Mouse (Mus musculus): Measurements from ENCODE around the gene Nxpe2. TPM values are rescaled to one million over a fixed set of nuclear protein-coding genes. Genes with fewer than 3 reads are reported as not detected.

Nxpe2 gene
- polyA plus RNA-seq (2015; fragmentation: Nextera tagmentation; extraction: Ambion mirVana), result 153 and 173 TPM in 2 replicates

GRCm38 (mm10) chr9:48353148-48353698 is at the start of gene Nxpe2:
Nxpe2 (minus strand) TSS chr9:48353454.
- peaks cover 58% of the 10 kb centered on the region for H3K4me1 ChIP-seq (replicated peaks)
- H3K4me2 ChIP-seq, result peak within 1 kb of the TSS; percentile 21; the same call in 1 of the 2 replicates
- peak; percentile 51; the same call in 1 of the 2 replicates for ATAC-seq (ENCODE audit: low read depth)
- no peaks in the 10 kb centered on the region for H3K27me3 ChIP-seq
- DNase-seq, result no peak
- WGBS (ENCODE audit: insufficient replicate concordance), result 11% methylated on average over 2 of the region's 2 CpGs
- H3K4me3 ChIP-seq (replicated peaks), result no peak within 1 kb of the TSS
- H3K9me3 ChIP-seq (replicated peaks), result no peaks in the 10 kb centered on the region
- peak within 1 kb of the TSS; percentile 80 for H3K27ac ChIP-seq
- H3K36me3 ChIP-seq, result no peaks in the 10 kb centered on the region
- H3K9ac ChIP-seq, result peak within 1 kb of the TSS; percentile 55

- Histone ChIP-seq H3K36me3 (peaks cover 36% of the 10 kb centered on the region), H3K4me1 (replicated peaks) (no peaks in the 10 kb centered on the region; the same call in 1 of the 2 replicates), H3K27me3 (no peaks in the 10 kb centered on the region), H3K4me3 (replicated peaks) (no peak overlapping the region), H3K9me3 (replicated peaks) (no peaks in the 10 kb centered on the region), H3K27ac (no peak overlapping the region), H3K9ac (no peak overlapping the region), H3K4me2 (no peak overlapping the region)
- DNase-seq (no peak), ATAC-seq (ENCODE audit: low read depth) (no peak)
- 62% methylated on average over 3 of the region's 3 CpGs for WGBS (ENCODE audit: insufficient replicate concordance)
Observed at GRCm38 (mm10) chr9:48389983-48390382, 36.7 kb upstream of the Nxpe2 start.

GRCm38 (mm10) chr9:48388451-48388850 is 35.2 kb upstream of the Nxpe2 start:
- Histone ChIP-seq H3K27ac (no peak overlapping the region), H3K36me3 (peaks cover 23% of the 10 kb centered on the region), H3K9ac (no peak overlapping the region), H3K27me3 (no peaks in the 10 kb centered on the region), H3K9me3 (replicated peaks) (no peaks in the 10 kb centered on the region), H3K4me2 (no peak overlapping the region), H3K4me1 (replicated peaks) (no peaks in the 10 kb centered on the region; the same call in 1 of the 2 replicates), H3K4me3 (replicated peaks) (no peak overlapping the region)
- WGBS (ENCODE audit: insufficient replicate concordance), result 59% methylated on average over 4 of the region's 4 CpGs
- DNase-seq, result no peak
- no peak for ATAC-seq (ENCODE audit: low read depth)

DNA sequence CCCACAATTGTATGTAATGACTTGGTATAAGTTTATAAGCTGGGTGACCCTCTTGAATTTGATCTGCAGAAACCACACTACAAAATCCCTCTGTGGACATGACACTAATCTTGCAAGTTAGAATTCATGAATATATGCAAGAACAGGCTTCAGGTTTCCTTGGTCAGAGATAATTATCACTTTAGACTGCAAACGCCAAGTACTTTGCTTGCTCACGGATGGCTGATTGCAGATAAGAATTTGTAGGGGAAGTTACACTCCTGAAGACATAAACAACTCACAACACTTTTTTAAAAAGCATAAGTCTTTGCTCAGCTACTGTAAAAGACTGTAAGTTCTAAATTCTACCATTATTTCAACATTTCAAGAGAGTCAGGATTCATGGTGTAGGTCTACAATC is 21.1 kb upstream of the Nxpe2 start:
- peak overlapping the region; percentile 81 for H3K27ac ChIP-seq
- ATAC-seq (ENCODE audit: low read depth), result peak; percentile 67

DNA sequence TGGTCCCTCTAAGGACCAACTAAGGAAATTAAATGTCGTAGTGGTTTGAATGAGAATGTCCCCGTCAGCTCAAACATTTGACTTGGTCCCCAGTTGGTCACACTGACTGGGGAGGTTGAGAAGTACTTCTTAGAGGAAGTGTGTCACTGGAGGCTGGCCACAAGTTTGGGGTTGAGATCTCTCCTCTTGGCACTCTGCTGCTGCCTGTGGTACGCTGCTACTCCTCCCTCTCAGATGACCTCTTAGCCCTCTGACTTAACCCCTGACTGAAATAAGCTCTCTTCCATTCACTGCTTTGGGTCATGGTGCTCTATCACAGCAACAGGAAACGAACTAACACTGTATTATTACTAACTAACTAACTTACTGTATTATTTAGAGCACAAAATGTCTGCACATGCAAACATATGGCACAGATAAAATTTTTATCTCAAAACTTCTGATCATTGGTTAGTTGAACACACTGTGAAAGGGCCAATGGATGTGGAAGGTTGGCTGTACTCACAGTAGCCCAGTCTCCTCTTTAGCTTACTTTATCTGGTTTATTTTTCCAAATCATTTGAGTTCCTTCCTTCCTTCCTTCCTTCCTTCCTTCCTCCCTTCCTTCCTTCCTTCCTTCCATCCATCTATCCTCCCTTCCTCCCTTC is 20.1 kb upstream of the Nxpe2 start:
- Histone ChIP-seq H3K4me3 (replicated peaks) (no peak overlapping the region), H3K9ac (0 out of 2 replicates have a peak overlapping the region, but pooled peaks have one; percentile 54), H3K27ac (peak overlapping the region; percentile 81), H3K9me3 (replicated peaks) (no peaks in the 10 kb centered on the region), H3K36me3 (peaks cover 14% of the 10 kb centered on the region), H3K27me3 (no peaks in the 10 kb centered on the region), H3K4me2 (peak overlapping the region; percentile 17; the same call in 1 of the 2 replicates), H3K4me1 (replicated peaks) (peaks cover 31% of the 10 kb centered on the region)
- WGBS (ENCODE audit: insufficient replicate concordance), result 37% methylated on average over 4 of the region's 4 CpGs
- ATAC-seq (ENCODE audit: low read depth), result peak; percentile 87
- no peak for DNase-seq

More for the DNA sequence above, 21.1 kb upstream of the Nxpe2 start:
- no peak for DNase-seq
- Histone ChIP-seq H3K36me3 (peaks cover 11% of the 10 kb centered on the region), H3K4me2 (no peak overlapping the region), H3K9me3 (replicated peaks) (no peaks in the 10 kb centered on the region), H3K9ac (peak overlapping the region; percentile 54), H3K4me3 (replicated peaks) (no peak overlapping the region), H3K27me3 (no peaks in the 10 kb centered on the region), H3K4me1 (replicated peaks) (peaks cover 28% of the 10 kb centered on the region)
- WGBS (ENCODE audit: insufficient replicate concordance), result 9% methylated on average over 2 of the region's 2 CpGs

DNA sequence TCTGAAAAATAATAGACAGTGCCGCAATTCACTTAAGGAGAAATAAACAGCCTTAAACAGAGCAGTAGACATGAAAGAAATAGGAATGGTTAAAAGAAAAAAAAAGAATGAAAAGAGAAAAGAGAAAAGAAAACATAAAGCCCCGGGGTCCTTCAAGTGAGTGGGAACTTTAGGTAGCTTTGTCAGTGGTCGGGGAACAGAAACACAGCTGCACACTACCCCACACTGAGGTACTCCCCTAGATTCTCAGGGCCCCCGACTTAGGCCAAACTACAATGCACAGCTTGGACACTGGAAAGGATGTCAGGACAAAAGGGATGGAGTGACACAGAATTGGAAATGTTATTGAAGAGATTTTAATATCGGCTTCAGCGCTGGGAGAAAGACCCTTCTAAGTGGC is 9.5 kb upstream of the Nxpe2 start:
- WGBS (ENCODE audit: insufficient replicate concordance), result 57% methylated on average over 6 of the region's 6 CpGs
- Histone ChIP-seq H3K9me3 (replicated peaks) (no peaks in the 10 kb centered on the region), H3K4me3 (replicated peaks) (peak overlapping the region; percentile 43), H3K9ac (peak overlapping the region; percentile 71), H3K27ac (peak overlapping the region; percentile 99), H3K4me2 (peak overlapping the region; percentile 68), H3K36me3 (0 out of 2 replicates have a peak, but pooled peaks cover 2% of the 10 kb centered on the region), H3K27me3 (no peaks in the 10 kb centered on the region), H3K4me1 (replicated peaks) (peaks cover 77% of the 10 kb centered on the region)
- ATAC-seq (ENCODE audit: low read depth), result no peak
- no peak for DNase-seq

- peaks cover 85% of the 10 kb centered on the region for H3K4me1 ChIP-seq (replicated peaks)
- DNase-seq, result peak; percentile 88
- peak overlapping the region; percentile 99 for H3K27ac ChIP-seq
Observed at GRCm38 (mm10) chr9:48361815-48362631, 8.8 kb upstream of the Nxpe2 start.

DNA sequence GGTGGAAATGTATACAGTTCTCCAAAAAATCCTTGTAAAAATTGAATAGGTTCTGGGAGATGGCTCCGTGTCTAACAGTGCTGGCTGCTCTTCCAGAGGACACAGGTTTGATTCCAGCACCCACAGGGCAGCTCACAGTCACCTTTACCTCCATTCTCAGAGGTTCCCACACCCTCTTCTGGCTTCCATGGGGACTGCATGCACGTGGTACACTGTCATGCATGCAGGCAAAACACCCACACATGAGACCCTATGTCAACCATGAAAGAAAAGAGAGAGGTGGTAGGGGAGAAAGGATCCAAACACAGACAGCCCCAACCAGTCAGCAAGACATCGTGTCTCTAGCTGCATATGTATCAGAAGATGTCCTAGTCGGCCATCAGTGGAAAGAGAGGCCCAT is 7.6 kb upstream of the Nxpe2 start:
- H3K4me1 ChIP-seq (replicated peaks), result peaks cover 90% of the 10 kb centered on the region
- H3K9ac ChIP-seq, result peak overlapping the region; percentile 68; the same call in 1 of the 2 replicates
- no peak for DNase-seq
- H3K27ac ChIP-seq, result peak overlapping the region; percentile 99
- ATAC-seq (ENCODE audit: low read depth), result no peak
- no peaks in the 10 kb centered on the region for H3K9me3 ChIP-seq (replicated peaks)
- H3K36me3 ChIP-seq, result no peaks in the 10 kb centered on the region
- H3K4me3 ChIP-seq (replicated peaks), result no peak overlapping the region
- WGBS (ENCODE audit: insufficient replicate concordance), result 74% methylated on average over 4 of the region's 4 CpGs
- no peak overlapping the region for H3K4me2 ChIP-seq
- no peaks in the 10 kb centered on the region for H3K27me3 ChIP-seq

More at GRCm38 (mm10) chr9:48361815-48362631, 8.8 kb upstream of the Nxpe2 start:
- H3K9ac ChIP-seq, result peak overlapping the region; percentile 71
- peak overlapping the region; percentile 43 for H3K4me3 ChIP-seq (replicated peaks)
- H3K27me3 ChIP-seq, result no peaks in the 10 kb centered on the region
- peak; percentile 98 for ATAC-seq (ENCODE audit: low read depth)
- WGBS (ENCODE audit: insufficient replicate concordance), result 17% methylated on average over 14 of the region's 14 CpGs
- H3K4me2 ChIP-seq, result peak overlapping the region; percentile 68
- 0 out of 2 replicates have a peak, but pooled peaks cover 2% of the 10 kb centered on the region for H3K36me3 ChIP-seq
- H3K9me3 ChIP-seq (replicated peaks), result no peaks in the 10 kb centered on the region

- Histone ChIP-seq H3K36me3 (no peaks in the 10 kb centered on the region), H3K4me1 (replicated peaks) (peaks cover 87% of the 10 kb centered on the region), H3K27me3 (no peaks in the 10 kb centered on the region), H3K4me2 (no peak overlapping the region), H3K27ac (peak overlapping the region; percentile 99), H3K9me3 (replicated peaks) (no peaks in the 10 kb centered on the region), H3K9ac (peak overlapping the region; percentile 49; the same call in 1 of the 2 replicates), H3K4me3 (replicated peaks) (no peak overlapping the region)
- WGBS (ENCODE audit: insufficient replicate concordance), result 37% methylated on average over 3 of the region's 3 CpGs
- ATAC-seq (ENCODE audit: low read depth) (no peak), DNase-seq (no peak)
Observed at GRCm38 (mm10) chr9:48357097-48357496, 3.8 kb upstream of the Nxpe2 start.

GRCm38 (mm10) chr9:48354793-48355192 is 1.5 kb upstream of the Nxpe2 start:
- Histone ChIP-seq H3K4me1 (replicated peaks) (peaks cover 72% of the 10 kb centered on the region), H3K4me3 (replicated peaks) (no peak overlapping the region), H3K27ac (peak overlapping the region; percentile 80), H3K36me3 (no peaks in the 10 kb centered on the region), H3K9me3 (replicated peaks) (no peaks in the 10 kb centered on the region), H3K4me2 (peak overlapping the region; percentile 21; the same call in 1 of the 2 replicates), H3K27me3 (no peaks in the 10 kb centered on the region), H3K9ac (peak overlapping the region; percentile 55; the same call in 1 of the 2 replicates)
- DNase-seq (peak; percentile 78), ATAC-seq (ENCODE audit: low read depth) (peak; percentile 68)
- 31% methylated on average over 3 of the region's 3 CpGs for WGBS (ENCODE audit: insufficient replicate concordance)

- Histone ChIP-seq H3K4me2 (peak overlapping the region; percentile 21; the same call in 1 of the 2 replicates), H3K9me3 (replicated peaks) (no peaks in the 10 kb centered on the region), H3K27ac (peak overlapping the region; percentile 80), H3K4me3 (replicated peaks) (no peak overlapping the region), H3K36me3 (no peaks in the 10 kb centered on the region), H3K4me1 (replicated peaks) (peaks cover 65% of the 10 kb centered on the region), H3K9ac (peak overlapping the region; percentile 55; the same call in 1 of the 2 replicates), H3K27me3 (no peaks in the 10 kb centered on the region)
- 57% methylated on average over 4 of the region's 4 CpGs for WGBS (ENCODE audit: insufficient replicate concordance)
- ATAC-seq (ENCODE audit: low read depth), result peak; percentile 27; the same call in 1 of the 2 replicates
- DNase-seq, result no peak
Observed at GRCm38 (mm10) chr9:48354122-48354521, 868 bp upstream of the Nxpe2 start.

Measured in liver, embryonic 13.5 days (tissue).